Mouse (Mus musculus) G1E-ER4 (cell line): ENCODE results near the gene 1700001L19Rik. TPM values are rescaled to one million over a fixed set of nuclear protein-coding genes. Genes with fewer than 3 reads are reported as not detected.

Experiments used
- GATA1 ChIP-seq: IDR thresholded peaks from one replicate; pipeline ENCODE4 v1.8.0; 2012; ENCODE audit warnings: low read length, inconsistent platforms
- polyA plus RNA-seq: library from polyadenylated mRNA; stranded (reverse); fragments of >175 nt; gene quantifications from 2 replicates; pipeline ENCODE4 v1.2.3, GENCODE M21; 2012

Gene 1700001L19Rik
- polyA plus RNA-seq, 1 experiment, result not detected

GRCm38 (mm10) chr13:68597667-68598066 is 446 bp downstream of the 1700001L19Rik start:
- no peak for TF ChIP-seq GATA1

GRCm38 (mm10) chr13:68598953-68599352 is 1.7 kb downstream of the 1700001L19Rik start:
- TF ChIP-seq GATA1, result no peak

GRCm38 (mm10) chr13:68601184-68601583 is 4.0 kb downstream of the 1700001L19Rik start:
- no peak for TF ChIP-seq GATA1

GRCm38 (mm10) chr13:68603085-68603484 is 5.9 kb downstream of the 1700001L19Rik start:
- TF ChIP-seq GATA1, result no peak

GRCm38 (mm10) chr13:68605689-68606126 is 8.5 kb downstream of the 1700001L19Rik start:
- no peak for TF ChIP-seq GATA1

GRCm38 (mm10) chr13:68607652-68608405 is 10.6 kb downstream of the 1700001L19Rik start:
- TF ChIP-seq GATA1, result no peak

GRCm38 (mm10) chr13:68622792-68623191 is 25.6 kb downstream of the 1700001L19Rik start:
- no peak for TF ChIP-seq GATA1

GRCm38 (mm10) chr13:68627041-68627440 is 29.8 kb downstream of the 1700001L19Rik start:
- no peak for TF ChIP-seq GATA1

- TF ChIP-seq GATA1, result no peak
These were observed 45.6 kb downstream of the 1700001L19Rik start for GRCm38 (mm10) chr13:68642786-68643185.

Other genes with a start within 250 kb of the 1700001L19Rik start
- gene Mtrr, start 15.3 kb upstream of the 1700001L19Rik start, polyA plus RNA-seq, result 10.8 and 11.6 TPM in 2 replicates
- gene Fastkd3, start 15.2 kb upstream of the 1700001L19Rik start, polyA plus RNA-seq, result 1.5 and 2.2 TPM in 2 replicates